Mouse (Mus musculus) left cerebral cortex, adult 2 months (tissue): ENCODE data around the gene Gm10750. TPM values are rescaled to one million over a fixed set of nuclear protein-coding genes. Genes with fewer than 3 reads are reported as not detected.
"Not testable (repeated sequence)": the region's sequence is repeated elsewhere in the genome, so short reads cannot be mapped to it uniquely, and the experiment has no call there.

Experiments used
- DNase-seq, 2 experiments: peaks; one replicate each; pipeline ENCODE4 v3.0.0; 2021 to 2022; ENCODE audit warnings: low spot score in 2 of 2, mixed read lengths in 1 of 2; ENCODE audit errors: extremely low spot score in 1 of 2
- H3K27ac ChIP-seq: fragments of 200-600 bp; 2 replicates; pipeline ENCODE4 v1.8.1; 2022
- H3K4me3 ChIP-seq: fragments of 200-600 bp; 2 replicates; pipeline ENCODE4 v1.8.1; 2022
- CTCF ChIP-seq: fragments of 200-600 bp; IDR thresholded peaks from 2 replicates; pipeline ENCODE4 v1.8.1; 2022; ENCODE audit warnings: antibody characterized with exemption, mild to moderate bottlenecking, moderate library complexity
- intact Hi-C: fragments of 180-260 bp; cut with DNase I; formaldehyde crosslinking; loops from one replicate; pipeline ENCODE4 v1.15.1; 2025
- long read RNA-seq, 2 experiments: library from polyadenylated mRNA; stranded (forward); transcript quantifications; one replicate each; pipeline ENCODE4 v2.0.0; 2021; ENCODE audit warnings: borderline mapping rate in 2 of 2
- total RNA-seq, 2 experiments: library from RNA; stranded (reverse); gene quantifications; 2 replicates each; pipeline ENCODE4 v1.2.3; 2021

The Gm10750 gene
- total RNA-seq: not detected
- long read RNA-seq, experiment 1: 0 reads
- long read RNA-seq, experiment 2: 0 reads

GRCm38 (mm10) chr2:149017137-149017536 lies at the start of gene Gm10750:
Gene Gm10750 (minus strand): TSS chr2:149017237.
- DNase-seq, H3K27ac ChIP-seq, H3K4me3 ChIP-seq, intact Hi-C loops: not testable (repeated sequence)

DNA sequence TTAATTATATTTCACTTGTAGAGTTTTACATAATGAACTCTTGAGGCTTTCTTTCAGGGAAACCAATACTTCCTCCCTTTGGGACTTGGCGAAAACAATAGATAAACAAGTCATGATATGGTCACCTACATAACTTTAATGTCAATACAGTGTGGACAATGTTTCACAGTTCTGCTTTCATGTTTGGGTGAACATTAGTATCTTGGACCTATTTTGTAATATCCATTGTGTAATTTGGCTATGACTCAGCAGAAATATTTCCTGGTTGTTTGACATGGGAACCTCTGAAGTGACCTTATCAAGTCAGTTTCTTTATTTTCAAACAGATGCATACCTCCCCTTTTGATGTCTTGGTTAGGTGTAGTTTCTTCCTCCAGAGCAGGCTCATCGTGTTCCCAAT lies 12.2 kb downstream of the Gm10750 start:
- Histone ChIP-seq H3K4me3 (no peak overlapping the region), H3K27ac (no peak overlapping the region)
- DNase-seq: no peak
- no peak for TF ChIP-seq CTCF
- intact Hi-C loops: no loop called here

DNA sequence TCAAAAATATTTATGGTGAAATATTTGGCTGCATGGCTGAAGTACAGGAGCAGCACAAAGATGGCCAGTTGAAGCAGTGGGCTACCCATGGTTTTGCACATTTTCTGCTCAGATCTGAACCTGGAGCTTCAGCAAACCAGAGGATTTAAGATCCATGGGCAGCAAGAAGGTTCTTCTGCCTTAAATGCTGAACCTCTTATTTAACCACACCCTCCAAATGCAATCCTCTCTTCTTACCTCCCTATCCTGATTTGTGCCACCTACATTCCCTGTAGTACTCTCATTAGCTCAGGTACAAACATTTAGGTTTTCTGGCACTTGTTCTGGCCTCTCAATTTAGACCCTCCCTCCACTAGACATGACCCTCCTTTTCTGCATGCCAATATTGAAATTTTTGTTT lies 13.9 kb downstream of the Gm10750 start, which contains the start of gene Gm1330:
TSS of gene Gm1330 (minus strand) at position 101 of the 400 bp plus-strand sequence.
- intact Hi-C loops: no loop called here
- Histone ChIP-seq H3K4me3 (no peak within 1 kb of the TSS), H3K27ac (no peak within 1 kb of the TSS)
- no peak for DNase-seq
- TF ChIP-seq CTCF: no peak

- no peak for TF ChIP-seq CTCF
- intact Hi-C loops: no loop called here
- no peak overlapping the region for H3K27ac ChIP-seq
- no peak overlapping the region for H3K4me3 ChIP-seq
- no peak for DNase-seq
These were observed 21.9 kb downstream of the Gm10750 start for GRCm38 (mm10) chr2:148995133-148995532.

Other genes starting within 250 kb of the Gm10750 start
- gene Cst11, start 245.7 kb downstream of the Gm10750 start, total RNA-seq: not detected
- not detected for gene 8030411F24Rik, start 235.2 kb downstream of the Gm10750 start, total RNA-seq
- gene Cst12, start 227.9 kb downstream of the Gm10750 start, total RNA-seq: 1 to 10 TPM; 2.1 to 2.4 TPM
- not detected for gene Cst8, start 218.5 kb downstream of the Gm10750 start, total RNA-seq
- gene Cst13, start 197.2 kb downstream of the Gm10750 start, total RNA-seq: not detected
- not detected for gene Cst9, start 182.1 kb downstream of the Gm10750 start, total RNA-seq
- gene 9230104L09Rik, start 152.2 kb downstream of the Gm10750 start, total RNA-seq: not detected
- gene Cst3, start 141.5 kb downstream of the Gm10750 start, total RNA-seq: 1,000 to 10,000 TPM; 1,809 to 1,890 TPM
- gene Gm1330, start 14.0 kb downstream of the Gm10750 start, total RNA-seq: not detected